Mouse (Mus musculus) telencephalon, adult 2 months (tissue): ENCODE measurements at regions not wholly inside any gene's neighbourhood (a gene's known extent, or its start where the extent isn't known, plus 50 kb on each side); places are given as distances from the start of the nearest gene placed in this dataset.
A peak's percentile ranks its signal among the peaks of the same experiment; 100 is the strongest.

Source experiments
- DNase-seq: peaks from one replicate; pipeline ENCODE4 v3.0.0-alpha.2; 2011; ENCODE audit warnings: low read depth, low spot score

DNA sequence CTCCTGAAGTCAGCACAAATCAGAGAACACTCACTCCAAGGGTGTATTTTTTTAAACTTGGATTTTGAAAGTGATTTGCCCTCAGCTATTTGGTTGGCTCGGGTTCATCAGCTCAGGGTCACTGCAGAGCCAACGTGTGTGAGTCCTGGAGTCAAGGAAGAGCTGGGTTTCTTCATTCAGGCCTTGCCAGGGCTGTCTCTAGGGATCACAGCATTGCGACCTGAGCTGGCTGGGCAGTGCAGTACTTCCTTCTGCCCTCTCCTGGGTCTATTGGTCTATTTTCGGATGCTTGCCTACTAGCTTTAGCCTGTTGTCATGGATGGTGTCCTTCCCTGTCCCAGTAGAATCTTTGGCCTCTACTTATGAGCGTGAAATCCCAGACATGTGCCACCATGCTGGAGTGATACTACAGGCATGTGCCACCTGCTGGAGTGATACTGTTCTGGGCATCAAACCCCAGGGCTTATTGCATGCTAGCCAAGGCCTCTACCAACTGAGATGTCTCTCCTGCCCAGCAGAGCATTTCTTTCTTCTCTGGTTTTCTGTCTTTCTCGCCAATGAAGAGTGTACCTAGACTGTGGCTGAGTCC, 211.7 kb upstream of the Rbfox1 start:
- no peak for DNase-seq

DNA sequence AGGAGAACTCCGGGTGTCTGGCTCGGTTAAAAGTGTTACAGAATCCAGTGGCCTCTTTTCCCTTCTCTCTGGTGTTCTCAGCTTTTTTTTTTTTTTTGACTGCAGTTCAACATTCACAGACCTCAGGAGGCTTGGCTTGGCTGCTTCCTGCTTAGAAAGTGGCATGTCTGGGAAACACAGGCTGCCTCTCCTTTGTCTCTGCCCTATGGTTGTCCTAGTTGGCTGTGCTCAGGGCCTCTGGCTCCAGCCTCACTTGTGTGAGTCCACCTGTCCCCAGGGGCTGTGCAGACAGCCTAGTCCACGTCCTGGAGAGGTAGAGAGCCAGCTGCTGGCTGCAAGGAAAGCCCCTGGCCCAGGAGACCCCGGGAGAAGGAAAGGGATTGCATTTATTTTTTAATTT, 212.3 kb upstream of the Rbfox1 start:
- no peak for DNase-seq

- DNase-seq, result no peak
These were observed 216.7 kb upstream of the Rbfox1 start for GRCm38 (mm10) chr16:5668403-5668967.

- no peak for DNase-seq
These were observed 223.2 kb upstream of the Rbfox1 start for GRCm38 (mm10) chr16:5661918-5662317.

GRCm38 (mm10) chr16:5651551-5651950, 233.6 kb upstream of the Rbfox1 start:
- no peak for DNase-seq

- DNase-seq, result no peak
These were observed 234.2 kb upstream of the Rbfox1 start for GRCm38 (mm10) chr16:5651002-5651401.

DNA sequence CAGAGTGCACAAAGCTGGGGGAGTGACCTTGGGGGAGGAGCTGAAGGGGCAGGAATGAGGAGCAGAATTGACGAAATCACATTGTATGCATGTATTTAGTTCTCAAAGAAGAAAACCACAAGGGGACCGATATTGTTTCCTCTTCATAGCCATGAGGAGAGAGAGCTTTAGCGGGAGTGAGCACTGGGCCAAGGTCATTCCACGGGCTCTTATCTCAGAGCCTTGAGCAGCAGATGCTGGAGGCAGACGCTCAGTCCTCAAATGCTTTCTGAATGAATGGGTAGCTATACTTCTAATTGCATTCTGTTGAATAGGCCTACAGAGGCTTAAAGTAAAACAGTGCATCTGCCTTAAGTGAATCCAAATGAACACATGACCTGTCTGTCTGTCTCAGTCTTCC, 245.2 kb upstream of the Rbfox1 start:
- no peak for DNase-seq

DNA sequence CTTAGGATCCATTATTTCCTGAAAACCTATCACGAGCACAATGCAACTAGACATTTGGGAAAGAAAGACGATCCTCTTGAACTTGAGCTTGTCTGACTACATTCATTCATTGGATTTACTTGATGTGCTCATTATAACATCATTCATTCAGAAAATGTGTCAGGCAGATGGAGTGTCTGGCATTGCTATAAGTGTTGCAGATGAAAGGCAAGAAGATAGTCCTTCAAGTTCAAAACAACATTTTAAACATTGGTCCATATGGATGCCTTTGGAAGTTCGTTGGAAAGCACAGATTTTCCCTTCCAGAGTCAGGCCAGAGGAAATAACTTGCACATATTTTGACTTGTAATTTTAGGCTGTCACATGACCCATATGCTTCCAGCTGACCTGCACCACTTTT, 255.2 kb upstream of the Rbfox1 start:
- no peak for DNase-seq

DNA sequence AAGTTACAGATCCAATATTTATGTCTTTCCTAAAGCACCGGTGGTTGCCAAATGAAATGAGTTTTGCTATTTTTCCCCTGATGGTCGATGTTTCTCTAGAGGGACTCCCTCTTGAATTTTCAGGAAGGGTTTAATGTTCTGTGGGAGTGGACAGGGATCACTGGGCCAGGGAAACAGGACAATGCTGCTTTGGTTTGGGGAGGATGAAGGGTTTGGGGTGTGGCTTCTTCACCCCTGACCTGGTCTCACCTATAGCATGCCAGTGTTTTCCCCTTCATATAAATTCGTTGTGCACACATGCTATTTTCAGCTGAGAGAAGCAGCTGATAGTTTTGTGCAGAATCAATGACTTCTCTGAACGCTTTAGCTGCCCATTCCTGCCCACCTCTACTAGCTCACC, 257.2 kb upstream of the Rbfox1 start:
- no peak for DNase-seq

DNA sequence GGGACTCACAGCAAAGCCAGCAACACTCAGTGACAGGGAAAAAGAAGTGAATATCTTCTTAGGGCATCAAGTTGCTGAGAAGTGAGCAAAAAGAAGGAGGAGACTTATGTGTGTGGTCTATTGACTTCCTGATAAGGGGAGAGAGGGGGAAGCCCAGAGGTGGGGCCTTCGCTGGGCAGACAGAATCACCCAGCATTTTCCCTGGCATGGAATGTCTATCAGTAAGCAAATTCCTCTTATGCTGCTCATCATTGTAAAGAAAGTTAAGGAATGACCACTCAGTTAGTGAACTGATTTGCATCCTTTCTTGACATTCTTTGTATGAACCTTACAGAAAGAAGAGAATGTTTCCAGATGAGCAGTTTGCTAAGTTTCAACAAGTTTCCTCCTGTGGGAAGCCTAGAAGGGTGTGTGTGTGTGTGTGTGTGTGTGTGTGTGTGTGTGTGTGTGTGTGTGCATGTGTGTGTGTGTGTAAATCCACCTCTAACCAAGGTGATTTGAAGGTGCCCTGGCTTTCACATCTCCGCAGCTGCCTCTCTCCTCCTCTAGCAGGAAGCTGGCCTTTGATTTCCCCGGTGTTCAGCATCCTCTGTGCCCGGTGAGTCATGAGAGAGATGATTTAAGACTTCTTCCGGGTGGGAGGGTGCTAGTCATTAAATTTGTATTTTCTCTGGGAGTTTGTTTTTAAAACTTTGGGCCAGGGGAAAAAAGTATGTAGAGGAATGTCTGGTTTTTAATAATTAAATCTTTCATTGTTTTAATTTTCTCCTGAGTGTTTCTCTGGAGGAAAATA, 257.8 kb upstream of the Rbfox1 start:
- no peak for DNase-seq

GRCm38 (mm10) chr16:5625159-5625558, 260.0 kb upstream of the Rbfox1 start:
- no peak for DNase-seq

- DNase-seq, result no peak
These were observed 264.6 kb upstream of the Rbfox1 start for GRCm38 (mm10) chr16:5620566-5620965.

- no peak for DNase-seq
These were observed 268.8 kb upstream of the Rbfox1 start for GRCm38 (mm10) chr16:5616356-5616755.

GRCm38 (mm10) chr16:5595359-5595758, 289.8 kb upstream of the Rbfox1 start:
- DNase-seq, result peak; percentile 49

DNA sequence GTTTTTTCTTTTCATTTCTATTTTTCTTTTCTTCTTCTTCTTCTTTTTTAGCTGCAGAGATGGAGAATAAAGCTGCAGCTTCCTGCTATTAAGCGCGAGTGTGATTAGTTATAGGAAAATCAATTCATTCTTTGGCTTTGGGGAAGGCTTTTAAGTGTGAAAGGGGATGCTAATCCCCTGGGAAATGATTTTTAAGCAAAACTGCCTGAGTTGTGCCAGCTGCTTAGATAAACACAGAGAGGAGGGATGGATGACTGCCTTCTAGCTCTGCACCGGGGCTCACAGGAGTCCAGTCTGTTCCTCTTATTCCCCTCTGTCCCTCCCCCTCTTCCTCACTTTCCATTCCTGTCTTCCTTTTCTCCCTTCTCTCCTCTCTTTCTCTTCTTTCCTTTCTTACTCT, 306.8 kb upstream of the Rbfox1 start:
- DNase-seq, result no peak

GRCm38 (mm10) chr16:5572780-5573179, 312.4 kb upstream of the Rbfox1 start:
- DNase-seq, result no peak

DNA sequence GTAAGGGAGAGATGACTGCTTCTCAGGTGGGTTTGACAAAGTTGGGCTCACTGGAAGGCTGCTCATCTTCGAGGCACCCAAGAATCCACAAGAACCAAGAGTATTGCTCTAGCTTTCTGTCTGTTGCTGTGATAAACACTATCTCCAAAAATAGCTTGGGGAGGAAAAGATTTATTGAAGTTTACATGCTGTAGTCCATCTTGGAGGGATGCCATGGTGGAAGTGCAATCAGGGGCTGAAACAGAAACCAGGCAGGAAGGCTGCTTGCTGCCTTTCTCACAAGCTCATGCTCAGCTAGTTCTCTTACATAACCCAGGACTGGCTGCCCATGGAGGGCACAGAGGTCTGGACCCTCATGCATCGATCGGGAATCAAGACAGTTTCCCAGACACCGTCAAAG, 314.5 kb upstream of the Rbfox1 start:
- DNase-seq, result no peak

DNA sequence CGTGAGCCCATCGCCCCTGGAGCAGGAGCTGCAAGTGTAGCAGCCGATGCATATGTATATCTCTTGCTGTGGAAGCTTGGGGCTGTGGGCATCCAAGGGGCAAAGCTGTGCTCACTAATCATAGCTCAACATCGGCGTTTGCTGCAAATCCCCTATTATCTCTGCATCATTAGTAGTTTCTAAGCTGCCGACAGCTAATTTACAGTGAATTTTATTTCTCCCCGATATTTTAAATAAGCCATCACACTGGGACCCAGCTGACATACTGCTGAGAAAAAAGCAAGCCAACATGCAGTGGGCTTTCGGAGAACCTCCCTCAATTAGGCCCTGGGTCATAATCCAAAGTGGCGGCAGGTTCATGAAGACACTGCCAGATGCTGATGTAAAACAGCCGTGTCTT, 313.3 kb upstream of the Eef2kmt start:
- no peak for DNase-seq

DNA sequence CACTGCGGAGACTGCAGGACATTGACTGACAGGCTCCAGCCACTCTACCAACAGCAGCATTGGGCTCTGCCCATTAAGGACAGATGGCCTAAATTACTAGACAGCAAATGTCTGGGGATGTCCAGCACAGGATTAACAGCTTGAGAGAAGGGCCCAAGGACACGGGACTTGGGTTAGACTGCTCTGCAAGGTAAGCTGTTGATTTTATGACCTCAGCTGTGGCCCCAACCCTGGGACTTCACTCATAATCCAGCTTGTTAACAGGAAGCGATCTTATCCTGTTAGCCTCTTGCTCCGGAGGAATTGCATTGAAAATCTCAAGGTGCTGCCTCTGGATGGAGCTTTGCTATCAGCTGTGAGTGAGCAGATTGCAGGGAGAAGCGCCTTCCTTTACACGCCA, 293.2 kb upstream of the Eef2kmt start:
- DNase-seq, result no peak

DNA sequence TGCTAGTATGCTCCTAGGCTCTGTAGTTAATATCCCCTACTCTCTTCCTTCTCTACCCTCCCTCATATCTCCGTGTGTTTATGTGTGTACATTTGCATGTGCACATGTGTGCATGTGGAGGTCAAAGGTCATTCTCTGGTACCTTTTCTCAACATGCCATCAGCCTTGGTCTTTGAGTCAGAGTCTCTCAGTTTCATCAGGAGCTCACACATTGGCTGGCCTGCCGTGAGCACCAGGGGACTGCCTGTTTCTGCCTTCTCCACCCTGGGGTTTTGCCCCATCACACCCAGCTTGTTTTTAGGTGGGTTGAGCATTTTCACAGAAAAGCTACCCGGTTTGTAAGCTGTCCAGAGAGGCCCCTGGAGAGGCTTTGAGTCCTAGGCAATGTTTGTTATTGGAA, 292.8 kb upstream of the Eef2kmt start:
- no peak for DNase-seq

GRCm38 (mm10) chr16:5546808-5547207, 291.0 kb upstream of the Eef2kmt start:
- DNase-seq, result no peak

GRCm38 (mm10) chr16:5545801-5546200, 290.0 kb upstream of the Eef2kmt start:
- no peak for DNase-seq

GRCm38 (mm10) chr16:5544436-5544835, 288.7 kb upstream of the Eef2kmt start:
- no peak for DNase-seq
